Mouse (Mus musculus): Measurements from ENCODE around the gene Gm21964. TPM values are rescaled to one million over a fixed set of nuclear protein-coding genes. Genes with fewer than 3 reads are reported as not detected.

Gm21964 gene
- total RNA-seq (2014; rRNA removed; ENCODE audit: low replicate concordance) (not detected in 2 replicates), polyA plus RNA-seq (2015; fragmentation: Nextera tagmentation; extraction: Ambion mirVana) (not detected in 2 replicates)

GRCm38 (mm10) chr8:110100907-110101306 lies at the start of gene Gm21964:
Gene Gm21964 (plus strand): TSS chr8:110101207.
- Histone ChIP-seq H3K4me1 (ENCODE audit: control insufficient read depth, insufficient read depth) (no peaks in the 10 kb centered on the region), H3K4me3 (ENCODE audit: low read depth, low read length) (no peak within 1 kb of the TSS), H3K36me3 (replicated peaks; ENCODE audit: control insufficient read depth, insufficient read depth, low read length) (no peaks in the 10 kb centered on the region), H3K9me3 (replicated peaks; ENCODE audit: control insufficient read depth, low read length) (no peaks in the 10 kb centered on the region), H3K9ac (replicated peaks; ENCODE audit: low read depth, low read length) (no peak within 1 kb of the TSS), H3K27me3 (ENCODE audit: control insufficient read depth, insufficient read depth, low read length) (0 out of 2 replicates have a peak, but pooled peaks cover 2% of the 10 kb centered on the region), H3K27ac (ENCODE audit: low read depth) (no peak within 1 kb of the TSS), H3K4me2 (ENCODE audit: low read depth, low read length) (no peak within 1 kb of the TSS)
- DNase-seq (ENCODE audit: low spot score) = no peak
- no peak for TF ChIP-seq CTCF (IDR thresholded peaks at IDR 0.05; ENCODE audit: low read depth)
- no peak for TF ChIP-seq EP300 (IDR thresholded peaks at IDR 0.05; ENCODE audit: low read depth)
- ATAC-seq (ENCODE audit: insufficient read depth, low read depth) = no peak
- WGBS = 80% methylated on average over 12 of the region's 12 CpGs

DNA sequence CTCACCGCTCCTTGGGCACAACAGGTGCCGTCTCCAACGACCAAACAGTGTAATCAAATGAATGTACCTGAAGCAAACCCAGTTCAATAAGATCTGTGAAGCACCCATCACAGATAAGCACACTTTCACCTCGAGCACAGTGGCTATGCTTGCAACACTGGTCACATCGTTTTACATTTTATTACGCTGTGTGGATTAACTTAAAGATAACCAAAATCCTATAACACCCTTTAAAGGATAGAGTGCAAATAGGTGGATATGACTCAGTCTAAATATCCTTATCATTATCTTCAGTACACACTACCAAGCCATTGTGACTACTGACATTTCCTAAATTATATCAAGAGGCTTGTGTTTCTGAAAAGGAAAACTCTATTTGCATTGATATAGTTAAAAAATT lies 49.8 kb upstream of the Gm21964 start:
- ATAC-seq (ENCODE audit: insufficient read depth, low read depth) = no peak
- no peak overlapping the region for H3K4me2 ChIP-seq (ENCODE audit: low read depth, low read length)
- no peaks in the 10 kb centered on the region for H3K4me1 ChIP-seq (ENCODE audit: control insufficient read depth, insufficient read depth)
- H3K9me3 ChIP-seq (replicated peaks; ENCODE audit: control insufficient read depth, low read length) = no peaks in the 10 kb centered on the region
- no peak overlapping the region for H3K9ac ChIP-seq (replicated peaks; ENCODE audit: low read depth, low read length)
- H3K27me3 ChIP-seq (ENCODE audit: control insufficient read depth, insufficient read depth, low read length) = no peaks in the 10 kb centered on the region
- no peak for DNase-seq (ENCODE audit: low spot score)
- H3K36me3 ChIP-seq (replicated peaks; ENCODE audit: control insufficient read depth, insufficient read depth, low read length) = no peaks in the 10 kb centered on the region
- 71% methylated on average over 6 of the region's 6 CpGs for WGBS
- TF ChIP-seq EP300 (IDR thresholded peaks at IDR 0.05; ENCODE audit: low read depth) = no peak
- no peak for TF ChIP-seq CTCF (IDR thresholded peaks at IDR 0.05; ENCODE audit: low read depth)
- H3K27ac ChIP-seq (ENCODE audit: low read depth) = no peak overlapping the region
- no peak overlapping the region for H3K4me3 ChIP-seq (ENCODE audit: low read depth, low read length)

- DNase-seq (ENCODE audit: low spot score) (no peak), ATAC-seq (ENCODE audit: insufficient read depth, low read depth) (no peak)
- Histone ChIP-seq H3K9me3 (replicated peaks; ENCODE audit: control insufficient read depth, low read length) (no peaks in the 10 kb centered on the region; the same call in 1 of the 2 replicates), H3K9ac (replicated peaks; ENCODE audit: low read depth, low read length) (no peak overlapping the region), H3K4me2 (ENCODE audit: low read depth, low read length) (no peak overlapping the region), H3K4me3 (ENCODE audit: low read depth, low read length) (no peak overlapping the region), H3K36me3 (replicated peaks; ENCODE audit: control insufficient read depth, insufficient read depth, low read length) (no peaks in the 10 kb centered on the region), H3K27me3 (ENCODE audit: control insufficient read depth, insufficient read depth, low read length) (no peaks in the 10 kb centered on the region), H3K27ac (ENCODE audit: low read depth) (no peak overlapping the region), H3K4me1 (ENCODE audit: control insufficient read depth, insufficient read depth) (no peaks in the 10 kb centered on the region)
- WGBS = 54% methylated on average over 8 of the region's 8 CpGs
- TF ChIP-seq EP300 (IDR thresholded peaks at IDR 0.05; ENCODE audit: low read depth) (no peak), CTCF (IDR thresholded peaks at IDR 0.05; ENCODE audit: low read depth) (no peak)
Measured at GRCm38 (mm10) chr8:110058207-110058606, 42.8 kb upstream of the Gm21964 start.

GRCm38 (mm10) chr8:110064161-110064560 lies 36.8 kb upstream of the Gm21964 start:
- ATAC-seq (ENCODE audit: insufficient read depth, low read depth) = no peak
- TF ChIP-seq EP300 (IDR thresholded peaks at IDR 0.05; ENCODE audit: low read depth) (no peak), CTCF (IDR thresholded peaks at IDR 0.05; ENCODE audit: low read depth) (no peak)
- H3K4me3 ChIP-seq (ENCODE audit: low read depth, low read length) = no peak overlapping the region
- H3K9ac ChIP-seq (replicated peaks; ENCODE audit: low read depth, low read length) = no peak overlapping the region
- no peaks in the 10 kb centered on the region for H3K4me1 ChIP-seq (ENCODE audit: control insufficient read depth, insufficient read depth)
- no peak for DNase-seq (ENCODE audit: low spot score)
- peaks cover 2% of the 10 kb centered on the region; the same call in 1 of the 2 replicates for H3K9me3 ChIP-seq (replicated peaks; ENCODE audit: control insufficient read depth, low read length)
- H3K4me2 ChIP-seq (ENCODE audit: low read depth, low read length) = no peak overlapping the region
- WGBS = 72% methylated on average over 9 of the region's 9 CpGs
- no peak overlapping the region for H3K27ac ChIP-seq (ENCODE audit: low read depth)
- no peaks in the 10 kb centered on the region for H3K36me3 ChIP-seq (replicated peaks; ENCODE audit: control insufficient read depth, insufficient read depth, low read length)
- no peaks in the 10 kb centered on the region for H3K27me3 ChIP-seq (ENCODE audit: control insufficient read depth, insufficient read depth, low read length)

- DNase-seq (ENCODE audit: low spot score) = no peak
- H3K36me3 ChIP-seq (replicated peaks; ENCODE audit: control insufficient read depth, insufficient read depth, low read length) = no peaks in the 10 kb centered on the region
- no peak for ATAC-seq (ENCODE audit: insufficient read depth, low read depth)
- no peak overlapping the region for H3K4me2 ChIP-seq (ENCODE audit: low read depth, low read length)
- TF ChIP-seq CTCF (IDR thresholded peaks at IDR 0.05; ENCODE audit: low read depth) (no peak), EP300 (IDR thresholded peaks at IDR 0.05; ENCODE audit: low read depth) (no peak)
- H3K27me3 ChIP-seq (ENCODE audit: control insufficient read depth, insufficient read depth, low read length) = no peaks in the 10 kb centered on the region
- H3K4me3 ChIP-seq (ENCODE audit: low read depth, low read length) = no peak overlapping the region
- 88% methylated on average over 18 of the region's 18 CpGs for WGBS
- H3K9me3 ChIP-seq (replicated peaks; ENCODE audit: control insufficient read depth, low read length) = peaks cover 2% of the 10 kb centered on the region; the same call in 1 of the 2 replicates
- H3K27ac ChIP-seq (ENCODE audit: low read depth) = no peak overlapping the region
- H3K9ac ChIP-seq (replicated peaks; ENCODE audit: low read depth, low read length) = no peak overlapping the region
- H3K4me1 ChIP-seq (ENCODE audit: control insufficient read depth, insufficient read depth) = no peaks in the 10 kb centered on the region
Measured at GRCm38 (mm10) chr8:110064606-110065365, 36.2 kb upstream of the Gm21964 start.
